Mouse (Mus musculus) heart, postnatal 0 days (tissue): ENCODE measurements at regions not wholly inside any gene's neighbourhood (a gene's known extent, or its start where the extent isn't known, plus 50 kb on each side); places are given as distances from the start of the nearest gene placed in this dataset.

Source experiments
- ATAC-seq: fragments of 200-750 bp; cut with Nextera tagmentation; 2 replicates; pipeline ENCODE4 v1.8.0; 2017; ENCODE audit warnings: low read depth, moderate number of reproducible peaks, moderate library complexity; ENCODE audit not compliant: insufficient read depth
- DNase-seq: peaks from one replicate; pipeline ENCODE4 v3.0.0-alpha.2; 2016; ENCODE audit warnings: low spot score
- H3K27ac ChIP-seq: fragments of 300-500 bp; sonication (generic); 2 replicates; pipeline ENCODE4 v1.5.1; 2014; ENCODE audit warnings: low read depth, mild to moderate bottlenecking
- H3K27me3 ChIP-seq: fragments of 300-500 bp; sonication (generic); 2 replicates; pipeline ENCODE4 v1.6.1; 2014; ENCODE audit warnings: low read length, mixed read lengths; ENCODE audit not compliant: control insufficient read depth, insufficient read depth
- H3K36me3 ChIP-seq: fragments of 300-500 bp; sonication (generic); replicated peaks from 2 replicates; pipeline ENCODE4 v1.6.1; 2014; ENCODE audit warnings: low read length, mixed read lengths; ENCODE audit not compliant: control insufficient read depth, insufficient read depth
- H3K4me1 ChIP-seq: fragments of 300-500 bp; sonication (generic); 2 replicates; pipeline ENCODE4 v1.6.1; 2014; ENCODE audit warnings: antibody characterized with exemption; ENCODE audit not compliant: control insufficient read depth, insufficient read depth
- H3K4me2 ChIP-seq: fragments of 300-500 bp; sonication (generic); 2 replicates; pipeline ENCODE4 v1.6.1; 2014; ENCODE audit warnings: low read depth, mild to moderate bottlenecking, low read length, moderate library complexity
- H3K4me3 ChIP-seq: fragments of 300-500 bp; sonication (generic); 2 replicates; pipeline ENCODE4 v1.5.1; 2014; ENCODE audit warnings: low read depth, low read length
- H3K9ac ChIP-seq: fragments of 300-500 bp; sonication (generic); replicated peaks from 2 replicates; pipeline ENCODE4 v1.6.1; 2014; ENCODE audit warnings: low read depth, low read length, mixed read lengths
- H3K9me3 ChIP-seq: fragments of 300-500 bp; sonication (generic); replicated peaks from 2 replicates; pipeline ENCODE4 v1.6.1; 2016; ENCODE audit warnings: low read length; ENCODE audit not compliant: control insufficient read depth
- CTCF ChIP-seq: IDR thresholded peaks from 2 replicates; pipeline ENCODE4 v1.5.1; 2016; ENCODE audit warnings: antibody characterized with exemption, control low read depth, low read depth
- EP300 ChIP-seq: IDR thresholded peaks from 2 replicates; pipeline ENCODE4 v1.6.1; 2016; ENCODE audit warnings: antibody characterized with exemption, low read depth
- WGBS: fragments of 180-500 bp; shearing (Covaris S2); extraction: QIAGEN DNeasy Blood & Tissue Kit; methylation state at CpG from one replicate; pipeline ENCODE4 v1.1.7; 2014; 5-methylcytosine and 5-hydroxymethylcytosine counted together

GRCm38 (mm10) chr8:26718409-26719355 lies 258.4 kb upstream of the Zfp703 start:
- Histone ChIP-seq H3K36me3 (no peaks in the 10 kb centered on the region), H3K9ac (no peak overlapping the region), H3K4me1 (no peaks in the 10 kb centered on the region), H3K4me2 (no peak overlapping the region), H3K27ac (no peak overlapping the region), H3K9me3 (no peaks in the 10 kb centered on the region), H3K4me3 (no peak overlapping the region), H3K27me3 (0 out of 2 replicates have a peak, but pooled peaks cover 6% of the 10 kb centered on the region)
- no peak for ATAC-seq
- TF ChIP-seq CTCF, result no peak
- no peak for TF ChIP-seq EP300
- 71% methylated on average over 11 of the region's 11 CpGs for WGBS
- no peak for DNase-seq

DNA sequence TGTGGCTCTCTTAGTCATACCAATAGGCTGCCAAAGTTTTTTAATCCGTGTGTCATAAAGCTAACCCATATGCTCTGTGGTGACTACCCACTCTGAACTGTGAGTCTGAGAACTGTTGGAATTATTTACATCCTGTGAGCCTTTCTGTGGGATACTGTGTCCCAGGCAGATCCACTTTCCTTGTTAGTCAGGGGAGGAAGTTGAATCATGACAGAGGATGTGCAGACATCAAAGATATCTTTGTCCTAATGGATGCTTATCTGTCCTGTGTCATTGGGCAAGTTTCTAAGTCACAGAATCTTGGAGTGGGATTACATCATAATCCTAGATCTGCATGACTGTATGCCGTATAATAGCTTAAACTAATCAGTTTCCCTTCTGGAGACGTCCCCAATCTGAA lies 254.4 kb upstream of the Zfp703 start:
- TF ChIP-seq CTCF (no peak), EP300 (no peak)
- H3K27ac ChIP-seq, result no peak overlapping the region
- 42% methylated on average over 3 of the region's 3 CpGs for WGBS

GRCm38 (mm10) chr8:26724628-26725027 lies 252.5 kb upstream of the Zfp703 start:
- no peak for DNase-seq
- no peak overlapping the region for H3K27ac ChIP-seq
- H3K9me3 ChIP-seq, result no peaks in the 10 kb centered on the region
- no peak overlapping the region for H3K9ac ChIP-seq
- no peaks in the 10 kb centered on the region for H3K36me3 ChIP-seq
- 73% methylated on average over 5 of the region's 5 CpGs for WGBS
- TF ChIP-seq EP300, result no peak
- TF ChIP-seq CTCF, result no peak
- no peak for ATAC-seq
- no peak overlapping the region for H3K4me2 ChIP-seq
- no peaks in the 10 kb centered on the region for H3K27me3 ChIP-seq
- no peak overlapping the region for H3K4me3 ChIP-seq
- no peaks in the 10 kb centered on the region for H3K4me1 ChIP-seq

More for the DNA sequence above, 254.4 kb upstream of the Zfp703 start:
- Histone ChIP-seq H3K4me1 (no peaks in the 10 kb centered on the region), H3K9ac (no peak overlapping the region), H3K4me3 (no peak overlapping the region), H3K36me3 (no peaks in the 10 kb centered on the region), H3K4me2 (no peak overlapping the region), H3K27me3 (no peaks in the 10 kb centered on the region), H3K9me3 (no peaks in the 10 kb centered on the region)
- ATAC-seq (no peak), DNase-seq (no peak)

DNA sequence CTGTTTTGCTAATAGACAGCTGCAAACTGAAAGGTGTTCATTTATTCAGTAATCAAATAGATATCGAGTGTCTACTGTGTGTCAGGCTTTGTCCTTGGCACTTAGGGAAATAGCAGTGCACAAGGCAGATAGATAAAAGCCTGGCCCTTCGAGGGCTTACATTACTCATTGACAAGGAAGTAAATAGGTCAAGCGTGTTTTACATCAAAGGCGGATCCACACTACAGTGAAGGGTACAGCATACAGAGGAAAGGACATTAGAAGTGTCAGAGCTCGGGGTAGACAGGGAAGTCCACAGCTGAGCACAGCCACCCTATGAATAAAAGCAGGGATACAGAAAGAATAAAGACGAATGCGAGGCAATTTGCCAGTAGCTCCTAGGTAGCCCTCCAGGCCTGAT lies 251.6 kb upstream of the Zfp703 start:
- WGBS, result 45% methylated on average over 7 of the region's 7 CpGs
- no peaks in the 10 kb centered on the region for H3K36me3 ChIP-seq
- H3K4me1 ChIP-seq, result no peaks in the 10 kb centered on the region
- H3K27ac ChIP-seq, result no peak overlapping the region
- DNase-seq, result no peak
- no peaks in the 10 kb centered on the region for H3K9me3 ChIP-seq
- no peak overlapping the region for H3K4me3 ChIP-seq
- H3K27me3 ChIP-seq, result no peaks in the 10 kb centered on the region
- no peak for TF ChIP-seq CTCF
- H3K9ac ChIP-seq, result no peak overlapping the region
- ATAC-seq, result no peak
- no peak overlapping the region for H3K4me2 ChIP-seq

DNA sequence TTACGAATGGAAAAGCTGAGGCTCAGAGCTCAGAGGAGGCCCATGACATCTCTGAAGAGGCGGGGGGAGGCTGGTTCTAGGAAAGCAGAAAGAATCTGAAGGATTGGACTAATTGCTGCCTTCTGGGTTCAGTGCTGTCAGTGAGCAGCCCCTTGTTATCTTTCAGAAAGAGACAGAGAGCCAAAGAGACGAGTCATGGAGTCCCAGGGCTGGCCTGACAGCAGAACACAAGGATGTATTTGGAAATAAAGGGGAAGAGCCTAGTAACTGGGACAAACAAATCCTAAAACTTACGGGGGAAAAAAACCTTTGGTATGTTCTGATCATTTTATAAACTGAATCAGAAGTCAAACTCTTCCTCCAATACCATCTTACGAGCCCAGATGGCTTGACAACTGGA lies 247.8 kb upstream of the Zfp703 start:
- no peak for ATAC-seq
- DNase-seq, result no peak
- Histone ChIP-seq H3K4me2 (no peak overlapping the region), H3K36me3 (no peaks in the 10 kb centered on the region), H3K4me3 (no peak overlapping the region), H3K27me3 (0 out of 2 replicates have a peak, but pooled peaks cover 5% of the 10 kb centered on the region), H3K9me3 (no peaks in the 10 kb centered on the region), H3K9ac (no peak overlapping the region), H3K27ac (no peak overlapping the region), H3K4me1 (no peaks in the 10 kb centered on the region)
- 66% methylated on average over 5 of the region's 5 CpGs for WGBS
- TF ChIP-seq CTCF (no peak), EP300 (no peak)
